Mouse (Mus musculus) ES-CJ7 (cell line): ENCODE measurements around the gene Gm906.
"Not testable (repeated sequence)": the region's sequence is repeated elsewhere in the genome, so short reads cannot be mapped to it uniquely, and the experiment has no call there.

Experiments used
- DNase-seq: peaks from one replicate; pipeline ENCODE4 v3.0.0; 2011; ENCODE audit warnings: low read depth, low spot score

The Gm906 gene

DNA sequence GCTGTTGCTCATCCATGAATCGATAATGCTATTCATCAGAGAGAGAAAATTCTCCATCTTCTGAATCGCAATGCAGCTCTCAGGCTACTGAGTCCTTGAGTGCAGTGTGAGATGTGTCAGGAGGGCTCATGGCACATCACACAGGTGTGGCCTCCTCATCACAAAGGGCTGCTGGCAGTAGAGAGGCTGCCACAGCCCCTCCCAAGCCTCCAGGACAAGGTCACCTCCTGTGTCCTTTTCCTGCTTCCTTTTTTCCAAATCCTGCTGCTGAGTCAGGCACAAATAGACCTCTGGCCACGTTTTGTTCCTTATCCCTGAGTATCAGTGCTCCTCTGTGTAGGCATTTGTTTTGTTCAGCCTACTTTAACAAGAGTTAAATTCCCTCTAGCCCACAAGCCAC lies at the start of gene Gm906:
TSS of gene Gm906 (minus strand) at position 101 of the 400 bp plus-strand sequence.
- not testable (repeated sequence) for DNase-seq

DNA sequence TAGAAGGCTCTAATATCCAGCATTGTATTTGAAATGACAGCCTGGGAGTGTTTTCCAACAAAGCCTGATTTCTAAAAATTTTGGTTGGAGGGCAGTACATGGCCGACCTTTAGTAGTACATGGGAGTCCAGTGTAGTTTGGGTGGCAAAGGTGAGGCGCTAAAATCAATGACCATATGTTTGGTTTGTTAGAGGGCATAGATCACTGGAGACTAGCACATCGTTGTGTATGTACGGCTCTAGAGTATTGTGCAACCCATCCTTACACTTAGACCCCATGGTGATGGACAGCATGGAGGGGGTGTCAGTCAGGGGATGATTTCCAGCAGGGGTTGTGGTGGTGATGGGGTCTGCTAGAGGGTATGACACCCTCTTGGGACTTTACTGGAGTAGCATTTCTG lies 33.2 kb upstream of the Gm906 start:
- not testable (repeated sequence) for DNase-seq

DNA sequence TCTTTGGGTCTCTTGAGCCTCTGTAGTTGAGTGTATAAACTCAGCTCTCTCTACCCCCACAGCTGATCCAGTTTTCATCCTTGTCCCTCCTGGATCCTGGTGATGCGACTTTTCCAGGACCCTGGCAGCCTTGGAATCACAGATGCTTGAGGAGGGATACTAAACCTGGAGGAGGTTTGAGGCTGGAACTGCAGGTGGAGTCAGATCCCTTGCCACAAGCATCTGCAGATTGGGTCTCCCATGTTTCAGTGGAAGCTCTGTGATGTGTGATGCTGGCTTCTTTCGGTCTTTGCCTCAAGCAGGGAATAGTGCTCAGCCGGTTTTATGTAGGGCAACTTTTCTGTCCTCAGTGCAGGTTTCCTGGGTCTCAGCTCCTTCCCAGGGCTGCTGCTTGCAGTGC lies 13.6 kb downstream of the Gm906 start:
- no peak for DNase-seq

DNA sequence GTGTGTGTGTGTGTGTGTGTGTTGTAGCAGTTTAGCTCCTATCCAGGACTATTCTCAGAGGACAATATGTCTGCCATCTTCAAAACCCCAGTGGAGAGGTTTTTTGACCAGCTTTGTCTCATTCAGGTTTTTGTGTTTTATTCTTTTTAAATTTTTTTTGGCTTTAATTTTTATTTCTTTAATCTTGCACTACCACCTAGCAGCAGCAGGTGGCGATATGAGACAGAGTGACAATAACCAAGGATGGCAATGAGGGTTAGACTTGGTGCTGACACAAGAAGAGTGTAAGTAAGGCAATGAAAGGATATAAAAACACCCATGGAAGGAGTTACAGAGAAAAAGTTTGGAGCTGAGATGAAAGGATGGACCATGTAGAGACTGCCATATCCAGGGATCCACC lies 38.3 kb downstream of the Gm906 start:
- peak; percentile 7 for DNase-seq

DNA sequence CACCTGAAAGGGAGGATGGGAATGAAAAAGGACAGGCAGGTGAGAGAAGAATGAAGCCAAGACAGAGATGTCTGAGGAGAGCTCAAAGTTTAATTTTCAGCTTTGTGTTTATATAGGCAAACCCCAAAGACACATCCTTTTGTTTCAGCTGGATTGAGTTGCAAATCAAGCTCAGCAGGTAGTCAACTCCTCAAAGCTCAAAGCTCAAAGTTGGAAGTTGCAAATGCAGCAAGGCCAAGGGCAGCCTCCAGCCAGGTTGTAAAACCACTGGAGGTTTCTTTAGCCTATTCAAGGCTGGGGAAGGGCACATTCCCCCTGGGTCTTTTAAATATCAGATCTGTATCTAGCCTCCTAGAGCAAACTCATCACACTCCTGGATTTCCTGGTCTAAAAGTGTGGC lies 39.9 kb downstream of the Gm906 start:
- peak; percentile 85 for DNase-seq

DNA sequence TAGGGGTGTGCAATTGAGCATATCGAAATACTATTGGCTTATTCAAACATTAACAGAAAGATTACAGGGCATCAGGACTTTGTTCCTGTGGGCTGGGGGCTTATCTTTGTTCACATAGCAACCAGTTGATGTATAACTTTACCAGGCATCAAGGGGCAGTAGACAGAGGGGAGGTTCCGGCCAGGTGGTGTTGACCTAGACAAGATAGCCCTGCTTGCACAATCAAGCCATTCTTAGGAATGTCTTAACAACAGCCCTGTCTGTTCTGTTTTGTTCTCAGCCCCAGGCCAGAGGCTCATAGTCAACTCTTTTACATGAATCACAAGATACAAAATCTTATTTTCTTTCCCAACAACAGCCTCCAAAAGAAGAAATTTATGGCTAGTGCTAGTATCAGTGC lies 40.5 kb downstream of the Gm906 start:
- not testable (repeated sequence) for DNase-seq

DNA sequence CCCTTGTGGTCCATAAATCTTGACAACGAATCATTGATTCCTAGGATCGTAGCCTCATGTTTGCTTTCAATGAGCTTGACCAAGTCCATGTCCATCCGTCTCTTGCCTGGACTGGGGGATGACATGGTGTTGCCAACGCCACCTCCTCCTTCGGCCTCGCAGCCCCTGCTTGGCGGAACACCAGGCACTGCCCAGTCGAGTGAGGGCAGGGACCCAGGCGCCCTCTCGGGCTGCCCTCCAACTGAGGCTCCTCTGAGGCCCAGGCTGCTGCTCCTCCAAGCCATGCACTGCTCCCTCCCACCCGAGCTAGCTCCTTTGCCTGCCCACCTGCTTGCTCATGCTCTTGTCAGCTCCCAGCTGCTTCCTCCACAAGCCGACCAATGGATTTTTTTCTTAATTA lies 42.1 kb downstream of the Gm906 start:
- DNase-seq, result no peak

DNA sequence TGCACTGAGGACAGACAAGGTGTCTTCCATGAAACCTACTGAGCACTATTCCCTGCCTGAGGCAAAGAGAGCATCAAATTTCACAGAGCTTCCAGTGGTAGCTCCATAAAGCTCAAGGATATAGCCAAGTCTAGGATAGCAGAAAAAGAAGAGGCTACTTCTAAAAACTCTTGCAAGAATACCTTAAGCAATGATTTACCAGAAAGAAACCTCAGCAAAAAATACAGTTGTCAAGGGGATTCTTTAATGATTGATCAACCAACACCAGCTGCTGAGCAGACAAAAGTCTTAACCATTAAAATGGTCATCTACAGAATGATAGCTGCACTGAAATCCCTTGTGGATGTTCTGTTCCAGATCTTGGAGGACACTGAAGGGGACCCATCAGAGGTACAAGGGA lies 53.3 kb downstream of the Gm906 start:
- DNase-seq, result not testable (repeated sequence)
